Mouse (Mus musculus): ENCODE measurements around the gene Hrk.

The Hrk gene

DNA sequence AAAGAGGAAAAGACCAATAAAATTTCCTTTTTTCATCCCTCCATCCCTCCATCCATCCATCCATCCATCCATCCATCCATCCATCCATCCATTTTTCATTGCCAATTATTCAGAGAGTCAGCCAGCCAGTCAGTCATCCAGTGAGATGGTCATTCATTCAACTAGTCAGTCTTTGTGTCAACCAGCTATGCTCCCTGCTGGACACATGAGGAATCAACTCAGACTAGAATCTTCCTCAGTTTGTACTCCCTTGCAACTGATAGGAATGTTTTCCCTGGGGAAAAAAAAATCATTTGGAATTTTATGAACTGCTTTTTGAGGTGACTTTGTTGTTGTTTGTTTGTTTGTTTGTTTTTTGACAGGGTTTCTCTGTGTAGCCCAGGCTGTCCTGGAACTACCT is 1.0 kb downstream of the Hrk start:
- peak; percentile 26 for DNase-seq (ENCODE audit: low read depth)

DNA sequence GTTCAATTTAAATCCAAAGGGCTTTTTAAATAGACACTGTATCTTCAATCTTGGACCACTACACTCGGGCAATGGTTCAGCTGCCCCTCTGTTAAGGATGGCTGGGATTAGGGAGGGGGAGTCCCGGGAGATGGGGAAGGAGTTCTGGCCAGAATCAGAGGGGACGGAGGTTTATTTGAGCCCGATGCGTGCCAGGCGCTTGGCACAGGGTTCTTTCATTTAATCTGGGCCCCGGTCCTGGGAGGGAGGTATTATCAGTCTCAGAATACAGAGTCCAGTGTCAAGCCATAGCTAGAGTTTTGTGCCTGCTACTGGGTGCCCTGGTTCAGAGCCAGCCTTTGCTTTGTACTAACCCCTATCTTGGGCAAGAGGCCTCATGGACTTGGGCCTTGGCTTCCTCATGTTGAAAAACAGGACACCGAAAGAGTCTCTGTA is 3.1 kb downstream of the Hrk start:
- DNase-seq (ENCODE audit: low read depth), result no peak

DNA sequence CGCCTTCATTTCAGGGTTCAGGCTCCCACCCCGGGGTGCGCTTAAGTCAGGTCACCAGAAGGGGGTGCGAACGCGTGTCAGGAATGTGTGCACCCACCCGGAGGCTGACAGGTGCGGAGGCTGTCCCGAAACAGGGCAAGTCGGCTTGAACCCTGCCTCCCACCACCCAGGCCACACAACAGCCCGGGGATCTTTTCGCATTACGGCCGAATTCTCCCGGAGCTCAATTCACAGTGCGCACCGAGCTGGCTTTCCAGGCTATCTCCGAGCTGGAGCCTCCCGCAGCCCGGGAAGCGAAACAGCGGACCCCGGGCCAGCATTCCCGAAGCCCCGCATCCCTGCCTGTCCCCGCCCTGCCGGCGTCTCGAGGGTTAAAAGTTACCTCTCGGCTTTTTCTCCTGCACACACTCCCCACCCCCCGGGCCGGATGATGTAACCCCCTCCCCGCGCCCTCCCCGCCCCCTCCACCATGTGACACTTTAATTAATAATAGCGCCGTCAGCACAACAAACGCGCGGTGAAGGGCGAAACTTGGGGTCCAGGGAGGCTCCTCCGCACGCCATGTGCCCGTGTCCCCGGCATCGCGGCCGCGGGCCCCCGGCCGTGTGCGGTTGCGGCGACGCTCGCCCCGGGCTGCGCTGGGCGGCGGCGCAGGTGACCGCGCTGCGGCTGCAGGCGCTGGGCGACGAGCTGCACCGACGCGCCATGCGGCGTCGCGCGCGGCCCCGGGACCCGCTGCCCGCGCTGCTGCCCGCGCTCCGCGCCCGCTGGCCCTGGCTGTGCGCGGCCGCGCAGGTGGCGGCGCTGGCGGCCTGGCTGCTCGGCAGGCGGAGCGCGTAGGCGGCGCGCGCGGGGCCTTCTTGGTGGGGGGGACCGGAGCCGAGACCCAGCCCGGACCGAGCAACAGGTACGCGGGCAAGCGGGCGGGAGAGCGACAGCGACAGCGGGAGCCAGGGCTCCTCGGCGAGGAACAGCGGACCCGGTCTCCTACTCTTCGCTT is 5.1 kb downstream of the Hrk start:
- DNase-seq (ENCODE audit: low read depth), result no peak

DNA sequence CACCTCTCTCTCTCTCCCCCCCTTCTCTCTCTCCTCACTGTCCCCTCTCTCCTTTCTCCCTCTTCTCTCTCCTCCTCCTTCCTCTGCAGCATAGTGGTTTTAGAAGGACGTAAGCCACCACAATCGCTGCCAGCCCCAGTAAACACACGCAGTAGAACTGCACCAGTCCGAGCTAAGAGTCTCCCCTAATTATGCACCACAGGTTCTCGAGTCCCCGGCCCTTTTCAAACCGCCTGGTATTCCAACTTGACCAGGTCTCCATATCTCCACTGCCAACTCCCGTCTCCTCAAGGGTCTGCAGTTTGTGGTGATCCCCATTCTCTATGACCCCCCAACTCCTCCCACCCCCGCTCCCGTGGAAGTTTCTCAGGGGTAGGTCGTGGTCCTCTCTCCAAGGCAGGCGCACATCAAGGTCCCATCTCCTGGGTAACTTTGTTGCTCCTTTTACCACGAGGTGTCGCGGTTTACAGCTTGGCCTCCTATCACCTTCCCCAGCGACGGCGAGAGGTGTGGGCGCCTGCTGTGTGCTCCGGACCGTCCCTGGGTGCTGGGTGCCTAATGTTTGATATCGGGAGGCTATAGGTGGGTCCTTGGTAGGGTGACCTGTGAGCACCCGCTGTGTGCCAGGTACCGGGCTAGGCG is 6.6 kb downstream of the Hrk start:
- DNase-seq (ENCODE audit: low read depth), result no peak

DNA sequence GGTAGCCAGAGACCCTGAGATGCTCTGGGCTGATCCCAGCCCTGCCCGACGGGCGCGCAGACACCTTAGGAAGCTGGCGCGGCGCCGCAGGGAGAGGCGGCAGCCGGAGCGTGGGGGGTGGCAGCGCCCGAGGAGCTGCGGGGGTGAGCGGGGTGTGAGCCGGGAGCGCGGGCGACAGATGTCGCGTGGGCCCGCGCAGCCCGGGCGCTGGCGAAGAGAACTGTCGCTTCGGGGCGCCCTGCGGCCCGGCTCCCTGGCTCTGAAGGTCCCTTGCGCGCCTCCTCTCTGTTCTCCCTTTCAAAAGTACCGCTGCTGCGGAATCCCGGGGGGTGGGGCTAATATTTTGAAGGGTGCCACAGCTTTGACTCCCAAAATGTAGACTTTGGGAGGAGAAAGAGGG is 7.2 kb downstream of the Hrk start:
- no peak for DNase-seq (ENCODE audit: low read depth)

DNA sequence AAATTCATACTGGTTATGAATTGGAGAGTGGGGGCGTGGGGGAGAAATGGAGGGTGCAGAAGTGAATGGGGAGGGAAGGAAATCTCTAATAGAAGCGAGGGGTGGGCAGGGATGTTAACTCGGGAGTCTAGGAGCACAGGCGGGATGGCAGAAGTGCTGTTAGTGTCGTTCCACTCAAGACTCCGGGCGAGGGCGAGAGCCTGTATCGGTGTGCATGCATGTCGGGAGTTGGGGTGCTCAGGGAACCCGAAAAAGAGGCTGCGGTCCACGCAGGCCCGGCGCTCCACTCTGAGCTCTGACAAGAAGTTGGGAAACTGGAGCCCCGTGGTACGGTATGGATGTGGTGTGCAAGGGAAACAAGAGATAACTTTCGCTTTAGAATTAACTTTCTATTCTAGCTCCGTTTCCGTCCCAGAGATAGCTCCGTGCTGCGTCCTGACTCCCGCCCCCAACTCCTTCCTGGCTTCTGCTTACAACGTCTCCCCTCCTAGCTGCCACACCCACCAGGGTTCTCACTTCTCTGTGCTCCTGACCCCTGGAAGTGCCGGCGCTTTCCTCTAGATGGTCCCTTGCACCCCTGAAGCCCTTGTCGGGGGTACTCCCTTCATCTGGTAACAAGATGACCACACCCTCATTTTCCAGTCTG is 7.8 kb downstream of the Hrk start:
- DNase-seq (ENCODE audit: low read depth), result no peak

DNA sequence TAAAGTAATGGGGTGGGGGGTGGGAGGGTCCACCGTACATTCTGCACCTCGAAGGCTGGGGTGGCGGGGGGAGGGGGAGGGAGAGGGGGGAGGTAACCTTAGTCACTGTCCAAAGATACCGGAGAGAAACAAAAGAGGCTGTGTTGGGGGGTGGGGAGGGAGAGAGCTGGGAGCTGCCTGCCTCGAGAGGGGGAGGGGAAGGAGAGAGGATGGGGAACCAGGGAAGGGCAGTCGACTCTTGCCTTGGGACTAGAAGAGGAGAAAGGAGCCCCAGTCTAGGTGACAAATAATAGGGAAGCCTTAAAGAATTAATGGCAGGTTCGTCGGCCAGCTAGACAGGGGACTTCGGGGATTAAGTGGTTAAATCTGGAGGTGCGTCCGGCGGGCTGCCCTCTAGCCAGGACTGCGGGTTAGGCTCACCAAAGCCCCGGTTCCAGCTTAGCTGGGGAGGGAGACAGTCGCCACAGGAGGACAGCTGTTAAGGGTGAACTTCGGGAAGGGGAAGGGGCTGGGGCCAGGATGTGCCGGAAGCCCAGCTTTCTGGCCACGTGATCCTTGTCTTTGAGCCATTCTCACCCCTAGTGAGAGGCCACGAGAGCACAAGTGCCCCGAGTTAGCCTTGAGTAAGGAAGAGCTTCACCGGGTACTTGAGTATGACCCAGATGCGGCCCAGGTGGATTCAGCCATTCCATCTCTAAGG is 10.0 kb downstream of the Hrk start:
- no peak for DNase-seq (ENCODE audit: low read depth)

DNA sequence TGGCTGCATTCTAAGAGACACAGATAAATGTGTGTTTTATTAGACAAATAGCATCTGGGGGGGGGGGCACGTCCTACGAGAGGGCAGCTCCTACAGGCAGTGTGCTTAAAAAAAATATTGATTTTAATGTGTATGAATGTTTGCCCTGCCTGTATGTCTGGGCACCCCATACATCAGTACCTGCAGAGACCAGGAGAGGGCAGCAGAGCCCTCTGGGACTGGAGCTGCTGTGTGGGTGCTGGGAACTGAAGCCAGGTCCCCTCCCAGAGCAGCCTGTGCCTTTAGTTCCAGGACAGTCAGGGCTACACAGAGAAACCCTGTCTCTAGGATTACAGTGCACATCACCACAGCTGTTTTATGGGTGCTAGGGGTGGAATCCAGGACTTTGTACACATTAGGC is 10.7 kb downstream of the Hrk start:
- no peak for DNase-seq (ENCODE audit: low read depth)

DNA sequence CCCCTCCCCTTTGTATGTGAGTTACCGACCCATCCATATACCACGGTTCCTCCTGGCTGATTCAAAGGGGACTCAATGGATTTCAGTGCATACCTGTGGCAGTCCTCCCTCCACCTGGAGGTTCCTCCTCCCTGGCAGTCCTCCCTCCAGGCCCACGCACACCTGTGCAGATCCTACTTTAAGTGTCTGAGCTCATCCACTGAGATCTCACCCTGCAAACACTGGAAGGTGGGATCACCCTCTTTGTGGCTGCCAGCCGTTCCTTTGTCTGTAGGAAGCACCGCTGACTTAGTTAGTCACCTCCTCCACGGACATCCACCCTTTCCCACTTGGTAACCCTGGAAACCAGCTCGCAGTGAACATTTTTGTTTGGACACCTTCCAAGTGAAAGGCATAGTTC is 13.2 kb downstream of the Hrk start:
- DNase-seq (ENCODE audit: low read depth), result no peak

DNA sequence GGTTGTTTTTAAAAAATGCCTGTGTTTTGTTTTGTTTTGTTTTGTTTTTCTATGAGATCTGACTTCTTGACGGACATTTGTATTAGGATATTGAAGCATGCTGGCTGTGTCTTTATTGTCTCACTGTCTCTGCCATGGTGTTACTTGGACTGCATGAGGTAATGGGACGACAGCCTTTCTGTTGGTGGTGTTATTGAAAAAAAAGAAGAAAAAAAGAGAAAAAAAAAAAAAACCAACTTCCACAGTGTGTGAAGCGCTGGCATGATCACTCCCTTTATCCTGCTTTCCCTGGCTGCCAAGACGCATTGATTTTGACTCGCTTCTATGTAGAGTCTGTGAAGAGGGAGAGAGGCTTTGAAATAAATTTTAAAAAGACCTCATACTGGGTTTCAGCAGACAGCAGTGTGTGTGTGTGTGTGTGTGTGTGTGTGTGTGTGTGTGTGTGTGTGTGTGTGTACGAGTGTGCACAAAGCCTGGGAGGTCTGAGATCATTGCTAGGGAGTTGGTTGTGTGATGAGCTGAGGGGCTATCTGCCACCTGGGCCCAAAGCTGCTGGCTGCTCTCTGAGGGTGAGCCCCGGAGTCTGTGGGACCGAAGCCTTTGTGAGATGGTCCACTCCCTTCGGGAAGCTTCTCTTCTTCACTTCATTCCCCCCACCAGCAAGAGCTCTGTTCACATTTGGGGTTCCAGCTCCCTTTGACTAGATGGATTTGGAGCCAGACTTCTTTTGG is 22.6 kb downstream of the Hrk start:
- DNase-seq (ENCODE audit: low read depth), result no peak

DNA sequence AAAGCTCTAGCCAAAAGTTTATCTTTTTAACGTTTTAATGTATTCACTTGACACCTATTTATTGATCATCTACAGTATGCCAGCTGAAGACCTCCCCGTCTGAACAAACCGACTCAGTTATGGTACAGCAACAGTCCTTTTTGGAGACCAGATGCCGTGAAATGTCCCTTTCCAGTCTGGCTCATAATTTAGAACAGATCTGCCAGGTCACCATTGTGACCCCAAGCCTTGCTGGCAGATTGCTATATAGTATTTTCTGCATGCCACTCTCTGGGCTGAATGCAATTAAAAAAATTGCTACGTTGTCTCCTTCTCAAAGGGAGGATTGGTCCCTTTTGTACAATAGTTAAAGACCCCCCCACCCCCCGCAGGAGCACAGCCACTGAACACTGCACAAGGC is 23.9 kb downstream of the Hrk start:
- no peak for DNase-seq (ENCODE audit: low read depth)

DNA sequence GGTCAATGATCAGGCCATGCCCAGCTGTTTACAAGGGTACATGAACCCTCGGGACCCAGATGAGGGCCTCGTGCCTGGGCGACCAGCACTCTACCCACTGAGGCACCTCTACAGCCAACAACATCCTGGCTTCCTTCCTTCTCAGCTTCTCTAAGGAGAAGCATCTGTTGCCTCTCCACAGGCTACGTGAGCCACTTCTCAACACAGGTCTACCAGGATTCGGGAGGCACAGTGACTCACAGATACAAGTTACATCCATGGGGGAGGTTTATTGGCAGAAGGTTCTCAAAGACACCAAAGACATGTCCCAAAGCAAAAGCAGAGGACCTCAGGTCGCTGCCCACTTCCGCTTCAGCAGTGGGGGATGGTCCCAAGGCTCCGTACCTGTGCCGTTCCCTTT is 26.0 kb downstream of the Hrk start:
- DNase-seq (ENCODE audit: low read depth), result no peak

DNA sequence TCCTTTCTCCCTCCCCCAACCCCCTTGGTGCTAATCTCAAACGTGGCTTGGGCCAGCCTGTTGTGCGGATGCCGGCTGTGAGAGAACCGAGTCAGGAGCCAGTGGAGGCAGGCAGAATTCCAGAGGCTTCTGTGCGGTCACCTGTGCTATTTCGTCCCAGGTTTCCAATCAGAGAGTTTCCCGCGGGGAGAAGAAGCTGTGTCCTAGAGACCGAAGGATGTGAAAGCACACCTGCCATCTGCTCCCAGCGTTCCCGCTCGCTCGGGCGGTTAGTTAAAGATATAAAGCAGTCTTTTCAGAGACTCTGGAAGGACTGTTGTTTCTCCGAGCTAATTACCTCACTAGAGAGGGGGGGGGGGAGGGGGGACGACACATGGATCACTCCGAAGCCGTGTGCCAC is 27.8 kb downstream of the Hrk start:
- DNase-seq (ENCODE audit: low read depth), result no peak

DNA sequence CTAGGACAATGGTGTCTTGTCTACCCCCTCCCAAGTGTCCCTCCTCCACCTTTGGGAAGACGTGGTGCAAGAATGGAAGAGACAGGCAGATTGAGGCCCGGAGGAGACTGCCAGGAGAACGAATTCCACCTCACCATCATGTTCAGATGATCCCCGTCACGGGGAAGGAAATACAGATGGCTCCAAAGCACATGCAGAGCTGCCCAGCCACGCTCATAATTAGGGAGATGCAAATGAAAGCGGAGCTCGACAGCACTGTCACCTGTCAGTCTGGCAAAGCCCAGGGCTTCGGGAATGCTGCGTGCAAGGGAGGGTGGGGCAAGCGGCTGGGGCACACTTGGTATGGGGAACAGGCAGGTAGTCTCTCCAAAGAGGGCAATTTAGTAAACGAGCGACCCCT is 33.0 kb downstream of the Hrk start:
- no peak for DNase-seq (ENCODE audit: low read depth)

DNA sequence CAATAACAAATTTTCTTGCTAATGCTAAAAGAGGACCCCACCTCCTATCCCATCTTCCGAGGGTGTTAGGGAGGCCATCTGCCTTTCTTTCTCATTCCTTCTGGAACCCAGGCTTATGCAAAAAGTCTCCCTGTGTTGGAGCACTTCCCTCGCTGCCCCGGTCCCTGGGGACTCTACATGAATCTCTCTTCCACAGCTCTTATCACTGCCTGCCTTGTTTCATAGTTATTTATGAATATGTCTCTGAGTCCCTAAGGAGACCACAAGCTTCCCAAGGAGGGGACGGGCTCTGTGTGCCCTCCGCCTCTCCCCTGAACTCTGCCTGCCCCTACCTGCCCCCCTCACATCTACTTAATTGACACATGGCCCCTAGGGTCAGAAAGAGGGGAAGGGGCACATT is 35.2 kb downstream of the Hrk start:
- DNase-seq (ENCODE audit: low read depth), result no peak

DNA sequence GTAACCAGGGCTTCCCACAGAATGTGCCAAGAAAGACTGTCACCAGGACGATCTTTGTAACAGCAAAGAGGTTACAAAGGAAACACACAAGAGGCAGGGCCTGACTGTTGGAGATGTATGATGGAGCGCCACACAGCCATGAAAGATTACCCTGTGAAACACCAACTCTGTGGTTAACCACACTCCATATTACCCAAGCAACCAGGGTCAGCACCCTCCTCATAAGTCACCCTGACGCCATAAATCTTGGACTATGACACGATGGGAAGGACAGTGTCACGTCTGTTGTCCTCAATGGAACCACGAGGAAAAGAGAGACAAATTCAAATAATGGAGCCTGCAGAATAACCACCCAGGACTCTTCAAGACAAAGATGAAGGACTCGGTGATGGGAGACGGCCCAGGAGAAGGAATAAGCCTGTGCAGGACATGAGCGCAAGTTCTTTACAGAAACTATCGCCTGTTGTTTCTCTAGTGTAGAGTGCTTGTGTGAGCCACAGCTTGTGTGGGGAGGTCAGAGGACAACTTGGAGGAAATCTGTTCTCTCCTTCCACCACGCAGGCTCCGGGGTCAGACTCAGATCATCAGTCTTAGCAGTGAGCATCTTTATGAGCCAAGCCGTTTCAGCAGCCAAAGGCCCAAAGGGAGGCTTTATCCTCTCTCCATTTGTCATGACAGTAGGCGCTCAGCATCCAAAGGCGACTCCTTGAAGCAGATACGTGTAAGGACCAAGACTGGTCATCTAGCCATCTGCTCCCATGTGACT is 40.4 kb downstream of the Hrk start:
- DNase-seq (ENCODE audit: low read depth), result peak; percentile 20

DNA sequence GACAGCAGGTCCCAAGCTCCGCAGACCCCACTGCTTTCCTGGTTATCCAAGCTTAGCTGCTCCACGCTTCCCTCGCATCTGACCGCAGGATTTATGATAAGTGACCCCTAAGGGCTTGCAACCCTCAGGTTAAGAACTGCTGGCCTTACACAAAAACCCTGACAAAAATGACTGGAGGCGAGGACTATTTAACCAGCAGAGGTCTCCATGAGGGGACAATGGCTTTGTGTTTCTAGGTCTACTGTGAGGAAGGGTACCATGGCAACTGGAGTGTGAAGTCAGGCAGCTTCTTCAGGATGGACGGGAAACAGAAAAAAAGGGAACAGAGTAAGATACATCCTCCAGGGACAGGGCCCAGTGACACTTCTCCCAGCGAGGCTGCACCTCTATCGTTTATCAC is 41.4 kb downstream of the Hrk start:
- DNase-seq (ENCODE audit: low read depth), result no peak

DNA sequence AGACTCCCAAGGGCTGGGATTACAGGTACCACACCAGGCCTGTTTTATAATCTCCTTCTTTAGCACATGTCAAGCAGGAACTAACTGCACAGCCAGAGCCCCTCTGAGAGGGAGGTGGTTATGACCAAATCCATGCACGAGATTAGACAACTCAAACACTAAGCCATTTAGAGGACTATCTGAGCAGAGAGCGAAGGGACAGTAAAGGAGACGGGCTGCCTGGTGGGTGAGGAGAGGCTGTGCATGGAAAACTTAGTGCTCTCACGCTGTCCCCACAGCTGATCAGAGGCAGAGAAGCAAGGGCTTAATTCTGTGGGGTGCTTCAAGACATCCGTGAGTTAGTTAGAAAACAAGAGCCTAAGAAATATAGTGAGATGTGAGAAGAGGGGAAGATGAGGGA is 49.6 kb downstream of the Hrk start:
- no peak for DNase-seq (ENCODE audit: low read depth)

DNA sequence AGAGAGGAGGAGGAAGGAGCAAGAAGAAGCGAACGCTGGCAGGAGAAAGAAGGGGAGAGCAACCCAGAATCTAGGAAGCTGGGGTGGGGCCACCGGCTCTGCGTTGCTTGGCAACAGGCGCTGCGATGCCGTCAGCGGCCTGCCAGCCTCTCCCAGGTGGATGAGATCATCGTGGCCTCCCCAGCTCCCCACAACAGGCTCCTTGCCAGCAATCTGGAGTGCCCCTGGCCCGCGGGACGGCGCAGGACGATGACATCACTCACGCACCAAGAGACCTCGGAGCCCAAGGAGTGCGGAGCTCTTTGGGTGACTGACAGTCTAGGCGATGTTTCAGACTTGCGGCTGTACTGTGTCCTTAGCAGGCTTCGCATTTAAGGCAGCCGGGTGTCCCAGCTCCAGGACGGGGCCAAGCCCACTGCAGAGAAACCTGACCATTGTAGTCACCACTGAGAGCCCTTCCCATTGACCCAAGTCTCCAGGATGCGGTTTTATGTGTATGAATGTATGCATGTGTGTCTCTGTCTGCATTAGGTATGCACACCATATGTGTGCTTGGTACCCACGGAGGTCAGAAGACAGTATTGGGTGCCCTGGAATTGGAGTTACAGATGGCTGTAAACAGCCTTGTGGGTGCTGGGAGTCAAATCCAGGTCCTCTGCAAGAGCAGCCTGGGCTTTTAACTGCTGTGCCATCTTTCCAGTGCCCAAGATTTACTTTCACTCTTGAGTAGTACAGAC is 50.1 kb downstream of the Hrk start:
- peak; percentile 90 for DNase-seq (ENCODE audit: low read depth)

DNA sequence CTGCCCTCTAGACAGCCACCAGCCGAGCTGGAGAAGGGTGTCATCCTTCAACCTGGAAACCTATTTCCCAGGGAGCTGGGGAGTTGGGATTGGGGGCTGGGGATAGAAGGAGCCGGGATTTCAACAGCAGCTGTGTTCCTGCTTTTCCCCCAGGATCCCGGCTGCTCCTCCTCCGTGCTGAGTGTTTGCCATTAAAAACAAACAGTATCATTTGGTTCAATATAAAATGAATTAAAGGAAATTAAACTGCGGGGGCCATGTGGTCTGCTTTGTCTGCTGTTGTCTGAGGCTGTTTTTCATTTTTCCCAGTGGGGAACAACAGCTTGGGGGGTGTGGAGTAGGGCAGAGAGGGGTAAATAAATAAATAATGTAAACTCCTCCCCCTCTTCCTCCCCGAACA is 53.0 kb downstream of the Hrk start:
- no peak for DNase-seq (ENCODE audit: low read depth)

Measured in NIH3T3 (cell line).